Mouse (Mus musculus) natural killer cell, adult 2 months (primary cell): ENCODE measurements around the gene Elovl2.
A peak's percentile ranks its signal among the peaks of the same experiment; 100 is the strongest.

ENCODE experiments used
- DNase-seq, 2 experiments: peaks; one replicate each; pipeline ENCODE4 v3.0.0; 2022; ENCODE audit warnings: low spot score in 2 of 2

Elovl2 gene

DNA sequence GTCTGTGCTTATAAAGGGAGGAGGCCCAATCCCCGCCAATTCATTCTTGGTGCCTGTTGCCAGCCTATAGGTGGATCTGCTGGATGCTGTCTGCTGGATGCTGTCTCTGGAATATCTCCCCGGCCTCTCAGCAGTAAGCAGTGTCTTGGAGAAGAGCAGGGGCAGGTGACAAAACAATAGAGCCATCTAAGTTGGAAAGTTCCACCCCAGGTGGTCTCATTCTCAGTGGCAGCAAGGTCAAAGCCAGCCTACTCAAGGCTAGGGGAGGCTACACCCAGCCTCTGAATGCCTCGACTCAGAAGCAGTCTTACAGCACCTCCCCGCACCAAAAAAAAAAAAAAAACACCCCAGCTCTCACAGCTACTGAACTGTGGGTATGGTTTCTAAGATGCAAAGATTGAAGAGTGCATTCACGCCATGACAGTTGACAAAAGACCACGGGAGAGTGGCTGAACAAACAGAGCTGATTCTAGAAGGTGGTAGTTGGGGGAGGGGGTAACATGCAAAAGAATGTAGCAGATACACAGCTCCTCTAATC, 74.7 kb downstream of the Elovl2 start:
- no peak for DNase-seq

DNA sequence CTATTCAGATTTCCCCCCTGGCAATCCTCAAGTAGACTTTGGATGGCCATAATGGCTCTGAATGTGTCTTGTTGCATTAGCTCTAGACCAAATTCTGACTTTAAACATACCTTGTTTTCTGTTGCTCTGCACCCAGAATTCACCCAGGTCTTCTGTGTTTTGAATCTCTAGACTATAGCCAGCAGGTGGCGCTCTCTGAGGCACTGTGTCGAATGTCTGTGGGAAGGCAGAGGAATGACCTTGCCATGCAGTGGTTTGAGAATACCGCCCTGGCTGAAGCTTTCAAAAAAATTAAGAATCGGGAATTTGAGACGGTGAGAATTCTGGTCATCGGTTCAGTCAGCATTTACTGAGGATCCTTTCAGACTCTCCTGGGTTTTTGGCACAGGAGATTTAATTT, 85.3 kb downstream of the Elovl2 start:
- peak; percentile 14 to 35 for DNase-seq
